In genomic region chr3:34483934-34484333, GRCm38 (mm10) we compare ENCODE assay signal across 32 mouse cellular contexts.
A peak's percentile ranks its signal among the peaks of the same experiment; 100 is the strongest.
DNase-seq lines count a peak whose midpoint lies in the region; ATAC-seq and TF ChIP-seq lines count a peak whose summit lies in the region.
"Had no signal": no experiment of that assay in that cellular context is flagged by ENCODE, and none has a peak within 500 bp of the region (broad histone marks: within the 10 kb centered on the region; RNA-seq: fewer than 3 reads in every experiment).

No protein-coding gene starts in this region.

- H3K79me2 ChIP-seq in liver, adult 2 months (ENCODE audit: control insufficient read depth, insufficient read depth, low read length): no peaks in the 10 kb centered on the region

- H3K27me3 ChIP-seq in liver, adult 2 months (ENCODE audit: control insufficient read depth, insufficient read depth, low read length): no peaks in the 10 kb centered on the region
- H3K27me3 ChIP-seq in liver, embryonic 11.5 days (replicated peaks; ENCODE audit: control insufficient read depth, insufficient read depth, low read length): no peaks in the 10 kb centered on the region
- peaks cover 3% of the 10 kb centered on the region for H3K27me3 ChIP-seq in midbrain, embryonic 14.5 days (ENCODE audit: control insufficient read depth, insufficient read depth, low read length)
- no peaks in the 10 kb centered on the region for H3K27me3 ChIP-seq in thymus, adult 2 months (ENCODE audit: control insufficient read depth, insufficient read depth, low read length)
- H3K27me3 ChIP-seq: embryonic facial prominence, embryonic 12.5 days; hindbrain, embryonic 15.5 days; intestine, embryonic 15.5 days; liver, embryonic 13.5 days; megakaryocyte, embryonic 14.5 days; neural tube, embryonic 15.5 days had no signal

- H3K4me1 ChIP-seq in liver, adult 2 months (ENCODE audit: control insufficient read depth, insufficient read depth, low read length): peaks cover 18% of the 10 kb centered on the region
- no peaks in the 10 kb centered on the region for H3K4me1 ChIP-seq in liver, embryonic 11.5 days (replicated peaks; ENCODE audit: control insufficient read depth, insufficient read depth, low read length)
- H3K4me1 ChIP-seq in midbrain, embryonic 14.5 days (ENCODE audit: control insufficient read depth, insufficient read depth, low read length): peaks cover 24% of the 10 kb centered on the region
- no peaks in the 10 kb centered on the region for H3K4me1 ChIP-seq in thymus, adult 2 months (replicated peaks; ENCODE audit: control insufficient read depth, insufficient read depth, low read length)
- H3K4me1 ChIP-seq: heart, embryonic 12.5 days; intestine, embryonic 15.5 days; liver, embryonic 13.5 days; megakaryocyte, embryonic 14.5 days had no signal

- no peak for TF ChIP-seq POLR2A in liver, adult 2 months (IDR thresholded peaks at IDR 0.05; ENCODE audit: extremely low read depth, insufficient read depth, low read length)
- TF ChIP-seq POLR2A in brain, embryonic 14.5 days (IDR thresholded peaks at IDR 0.05; ENCODE audit: borderline replicate concordance, extremely low read depth, insufficient read depth, insufficient read length, poor library complexity, severe bottlenecking): no peak
- no peak for TF ChIP-seq POLR2A in thymus, adult 2 months (IDR thresholded peaks at IDR 0.05; ENCODE audit: control insufficient read depth, extremely low read depth, insufficient read depth, low read length, poor library complexity)

- no peak for ATAC-seq in liver, embryonic 11.5 days (replicated peaks; ENCODE audit: low FRiP score)
- peak; percentile 64 for ATAC-seq in midbrain, embryonic 14.5 days (ENCODE audit: low FRiP score, low TSS enrichment)
- ATAC-seq: forebrain, embryonic 14.5 days; intestine, embryonic 15.5 days; lung, postnatal 0 days had no signal

- peak; percentile 51 for DNase-seq in heart, adult 11 months
- DNase-seq in heart, postnatal 10 days: no peak
- peak; percentile 48 for DNase-seq in liver, adult 2 months (ENCODE audit: extremely low read depth, low read depth, low spot score)
- no peak for DNase-seq in liver, embryonic 11.5 days (ENCODE audit: low spot score)
- DNase-seq in brain, embryonic 14.5 days (ENCODE audit: low read depth): peak; percentile 60
- peak; percentile 58 for DNase-seq in midbrain, embryonic 14.5 days
- no peak for DNase-seq in thymus, adult 2 months
- DNase-seq: adrenal gland, adult 8-10 months; cerebellum, adult 8-10 months; embryo, embryonic 11 days; gastrocnemius, adult 2 months; gastrocnemius, postnatal 36 days; heart, adult 2 months; kidney, adult 9 months; kidney, postnatal 10 days; layer of hippocampus, adult 9-11 months; liver, embryonic 13.5 days; lung, adult 18-20 months; lung, postnatal 4 days; thymus, adult 18-20 months; thymus, postnatal 36 days had no signal

- H3K9ac ChIP-seq in liver, adult 2 months (ENCODE audit: low read depth, low read length): no peak overlapping the region
- H3K9ac ChIP-seq in liver, embryonic 11.5 days (ENCODE audit: low read depth, low read length): no peak overlapping the region
- no peak overlapping the region for H3K9ac ChIP-seq in midbrain, embryonic 14.5 days (replicated peaks; ENCODE audit: low read length)
- H3K9ac ChIP-seq: embryonic facial prominence, embryonic 12.5 days; heart, embryonic 12.5 days; hindbrain, embryonic 15.5 days; intestine, embryonic 15.5 days; limb, embryonic 13.5 days; liver, embryonic 13.5 days; neural tube, embryonic 15.5 days had no signal

- no peak overlapping the region for H3K4me3 ChIP-seq in liver, adult 2 months (ENCODE audit: insufficient read depth, low read depth, low read length)
- no peak overlapping the region for H3K4me3 ChIP-seq in liver, embryonic 11.5 days (ENCODE audit: low read depth, low read length)
- no peak overlapping the region for H3K4me3 ChIP-seq in midbrain, embryonic 14.5 days (replicated peaks; ENCODE audit: low read depth, low read length)
- no peak overlapping the region for H3K4me3 ChIP-seq in thymus, adult 2 months (ENCODE audit: control insufficient read depth, insufficient read depth, low read length)
- H3K4me3 ChIP-seq: embryonic facial prominence, embryonic 12.5 days; gastrocnemius, adult 2 months; heart, adult 2 months; heart, embryonic 12.5 days; hindbrain, embryonic 15.5 days; intestine, embryonic 15.5 days; limb, embryonic 13.5 days; liver, embryonic 13.5 days; megakaryocyte, embryonic 14.5 days; neural tube, embryonic 15.5 days had no signal

- intact Hi-C loops in heart, postnatal 10 days (cut with DNase I): no loop called here

- no peak overlapping the region for H3K27ac ChIP-seq in liver, adult 2 months (replicated peaks; ENCODE audit: insufficient read depth, low read depth, low read length)
- H3K27ac ChIP-seq in liver, embryonic 11.5 days (ENCODE audit: low read depth, low read length): no peak overlapping the region
- H3K27ac ChIP-seq in midbrain, embryonic 14.5 days (replicated peaks; ENCODE audit: low read depth, low read length): no peak overlapping the region
- H3K27ac ChIP-seq in thymus, adult 2 months (ENCODE audit: control insufficient read depth, insufficient read depth, low read length): no peak overlapping the region
- H3K27ac ChIP-seq: embryonic facial prominence, embryonic 12.5 days; gastrocnemius, adult 2 months; heart, adult 2 months; hindbrain, embryonic 15.5 days; intestine, embryonic 15.5 days; limb, embryonic 13.5 days; liver, embryonic 13.5 days; neural tube, embryonic 15.5 days; stomach, postnatal 0 days had no signal

- H3K4me2 ChIP-seq in liver, embryonic 11.5 days: no peak overlapping the region
- no peak overlapping the region for H3K4me2 ChIP-seq in midbrain, embryonic 14.5 days (ENCODE audit: low read length)
- H3K4me2 ChIP-seq: embryonic facial prominence, embryonic 12.5 days; heart, embryonic 12.5 days; hindbrain, embryonic 15.5 days; intestine, embryonic 15.5 days; limb, embryonic 13.5 days; liver, embryonic 13.5 days; neural tube, embryonic 15.5 days had no signal

- TF ChIP-seq CTCF in liver, adult 2 months (IDR thresholded peaks at IDR 0.05; ENCODE audit: low read depth, low read length): no peak
- TF ChIP-seq CTCF in brain, embryonic 14.5 days (IDR thresholded peaks at IDR 0.05; ENCODE audit: borderline replicate concordance, extremely low read depth, insufficient read depth, insufficient read length): no peak
- no peak for TF ChIP-seq CTCF in thymus, adult 2 months (IDR thresholded peaks at IDR 0.05; ENCODE audit: borderline replicate concordance, control insufficient read depth, extremely low read depth, insufficient read depth, low read length, poor library complexity)

- 30% methylated on average over 3 of the region's 3 CpGs for WGBS in liver, adult 2 months
- 78% methylated on average over 3 of the region's 3 CpGs for WGBS in liver, embryonic 11.5 days
- 30% methylated on average over 3 of the region's 3 CpGs for WGBS in midbrain, embryonic 14.5 days
- WGBS in thymus, adult 2 months: 84% methylated on average over 3 of the region's 3 CpGs

- no peaks in the 10 kb centered on the region for H3K36me3 ChIP-seq in liver, adult 2 months (ENCODE audit: control insufficient read depth, insufficient read depth, low read length)
- H3K36me3 ChIP-seq in liver, embryonic 11.5 days (ENCODE audit: control insufficient read depth, insufficient read depth, low read length): no peaks in the 10 kb centered on the region
- H3K36me3 ChIP-seq in midbrain, embryonic 14.5 days (ENCODE audit: control insufficient read depth, insufficient read depth, low read length): no peaks in the 10 kb centered on the region
- no peaks in the 10 kb centered on the region for H3K36me3 ChIP-seq in thymus, adult 2 months (ENCODE audit: control insufficient read depth, insufficient read depth, low read length)
- H3K36me3 ChIP-seq: embryonic facial prominence, embryonic 12.5 days; G1E; heart, embryonic 12.5 days; hindbrain, embryonic 15.5 days; intestine, embryonic 15.5 days; limb, embryonic 13.5 days; liver, embryonic 13.5 days; neural tube, embryonic 15.5 days had no signal

- no peaks in the 10 kb centered on the region for H3K9me3 ChIP-seq in liver, embryonic 11.5 days (ENCODE audit: control insufficient read depth, low read length)
- no peaks in the 10 kb centered on the region for H3K9me3 ChIP-seq in midbrain, embryonic 14.5 days (ENCODE audit: control insufficient read depth, low read length)
- H3K9me3 ChIP-seq: embryonic facial prominence, embryonic 12.5 days; heart, embryonic 12.5 days; hindbrain, embryonic 15.5 days; intestine, embryonic 15.5 days; limb, embryonic 13.5 days; liver, embryonic 13.5 days; neural tube, embryonic 15.5 days had no signal

Comparison
In these comparisons a context has a peak if more than half of its experiments do, and no peak if none do; other contexts are left out.
1. DNase-seq: peak in heart, adult 11 months (single experiment), liver, adult 2 months (single experiment), brain, embryonic 14.5 days (single experiment) and midbrain, embryonic 14.5 days (single experiment); none in heart, postnatal 10 days (0 of 2), liver, embryonic 11.5 days (single experiment) and thymus, adult 2 months (single experiment).